Mouse (Mus musculus): ENCODE measurements around the gene Efna2. TPM values are rescaled to one million over a fixed set of nuclear protein-coding genes. Genes with fewer than 3 reads are reported as not detected.
A peak's percentile ranks its signal among the peaks of the same experiment; 100 is the strongest.
"Not testable (repeated sequence)": the region's sequence is repeated elsewhere in the genome, so short reads cannot be mapped to it uniquely, and the experiment has no call there.

Gene Efna2
- polyA plus RNA-seq, 2 experiments from 2014 or later, result not detected

- no peak for ATAC-seq
Observed at GRCm38 (mm10) chr10:80156002-80156751, 23.1 kb upstream of the Efna2 start.

GRCm38 (mm10) chr10:80156752-80157053, 22.6 kb upstream of the Efna2 start:
- no peak for ATAC-seq

GRCm38 (mm10) chr10:80157141-80157929, 21.9 kb upstream of the Efna2 start:
- ATAC-seq, result no peak

- ATAC-seq, result peak; percentile 40
Observed at GRCm38 (mm10) chr10:80158307-80158986, 20.8 kb upstream of the Efna2 start.

GRCm38 (mm10) chr10:80159021-80159560, 20.2 kb upstream of the Efna2 start:
- ATAC-seq, result peak; percentile 3

- peak; percentile 77 for ATAC-seq
Observed at GRCm38 (mm10) chr10:80159561-80160454, 19.5 kb upstream of the Efna2 start.

GRCm38 (mm10) chr10:80160455-80161371, 18.6 kb upstream of the Efna2 start:
- ATAC-seq, result no peak

- ATAC-seq, result no peak
Observed at GRCm38 (mm10) chr10:80161522-80162242, 17.6 kb upstream of the Efna2 start.

- no peak for ATAC-seq
Observed at GRCm38 (mm10) chr10:80162243-80162608, 17.1 kb upstream of the Efna2 start.

- no peak for ATAC-seq
Observed at GRCm38 (mm10) chr10:80162716-80163299, 16.5 kb upstream of the Efna2 start.

- no peak for ATAC-seq
Observed at GRCm38 (mm10) chr10:80163721-80164120, 15.6 kb upstream of the Efna2 start.

GRCm38 (mm10) chr10:80164161-80164997, 14.9 kb upstream of the Efna2 start:
- ATAC-seq, result no peak

- ATAC-seq, result peak; percentile 17
Observed at GRCm38 (mm10) chr10:80164998-80165344, 14.3 kb upstream of the Efna2 start.

- ATAC-seq, result no peak
Observed at GRCm38 (mm10) chr10:80165392-80166128, 13.7 kb upstream of the Efna2 start, which contains the start of gene Cirbp. TSS of gene Cirbp (plus strand) at chr10:80165985.

- not testable (repeated sequence) for ATAC-seq
Observed at GRCm38 (mm10) chr10:80166136-80166535, 13.1 kb upstream of the Efna2 start.

GRCm38 (mm10) chr10:80167460-80168037, 11.7 kb upstream of the Efna2 start:
- peak; percentile 88 for ATAC-seq

- ATAC-seq, result no peak
Observed at GRCm38 (mm10) chr10:80168038-80168661, 11.1 kb upstream of the Efna2 start.
